Mouse (Mus musculus) heart, postnatal 10 days (tissue): ENCODE data around the gene Rps6kb2. TPM values are rescaled to one million over a fixed set of nuclear protein-coding genes. Genes with fewer than 3 reads are reported as not detected.

Source experiments
- total RNA-seq, 2 experiments: library from RNA; stranded (reverse); gene quantifications; 2 replicates each; pipeline ENCODE4 v1.2.3; 2021

Rps6kb2 gene
- total RNA-seq, 2 experiments from 2014 or later = 22.4 to 24.3 TPM

Other genes starting within 250 kb of the Rps6kb2 start
- 1 to 10 TPM; 2.6 to 2.7 TPM for gene Aldh3b1, start 233.5 kb downstream of the Rps6kb2 start, total RNA-seq
- 10 to 100 TPM; 19.7 to 24.5 TPM for gene Unc93b1, start 228.2 kb downstream of the Rps6kb2 start, total RNA-seq
- under 1 TPM; 0.10 to 0.24 TPM for gene Aldh3b3, start 204.7 kb downstream of the Rps6kb2 start, total RNA-seq
- gene Aldh3b2, start 191.0 kb downstream of the Rps6kb2 start, total RNA-seq = under 1 TPM; 0.32 to 0.72 TPM
- 10 to 100 TPM; 12.8 to 13.4 TPM for gene Acy3, start 176.8 kb downstream of the Rps6kb2 start, total RNA-seq
- gene Tbx10, start 170.6 kb downstream of the Rps6kb2 start, total RNA-seq = not detected
- gene Nudt8, start 162.8 kb downstream of the Rps6kb2 start, total RNA-seq = 10 to 100 TPM; 61.2 to 71.2 TPM
- gene Gm49405, start 162.7 kb downstream of the Rps6kb2 start, total RNA-seq = 1 to 10 TPM; 1.4 to 1.6 TPM
- 100 to 1,000 TPM; 102 to 103 TPM for gene Doc2g, start 160.0 kb downstream of the Rps6kb2 start, total RNA-seq
- 100 to 1,000 TPM; 960 to 987 TPM for gene Ndufv1, start 150.5 kb downstream of the Rps6kb2 start, total RNA-seq
- 100 to 1,000 TPM; 270 to 278 TPM for gene Gstp1, start 125.4 kb downstream of the Rps6kb2 start, total RNA-seq
- gene Gstp2, start 117.3 kb downstream of the Rps6kb2 start, total RNA-seq = 10 to 100 TPM; 87.3 to 90.7 TPM
- gene Gstp3, start 103.8 kb downstream of the Rps6kb2 start, total RNA-seq = not detected
- gene Cabp2, start 81.8 kb downstream of the Rps6kb2 start, total RNA-seq = not detected
- gene Cdk2ap2, start 66.2 kb downstream of the Rps6kb2 start, total RNA-seq = 10 to 100 TPM; 21.9 to 26.3 TPM
- gene Pitpnm1, start 63.4 kb downstream of the Rps6kb2 start, total RNA-seq = 10 to 100 TPM; 30.8 to 32.8 TPM
- gene Aip, start 37.5 kb downstream of the Rps6kb2 start, total RNA-seq = 10 to 100 TPM; 47.7 to 62.6 TPM
- not detected for gene Gpr152, start 23.6 kb downstream of the Rps6kb2 start, total RNA-seq
- not detected for gene Cabp4, start 19.3 kb downstream of the Rps6kb2 start, total RNA-seq
- gene Coro1b, start 14.7 kb downstream of the Rps6kb2 start, total RNA-seq = 10 to 100 TPM; 87.2 to 90.7 TPM
- 1 to 10 TPM; 1.6 to 2.2 TPM for gene Ptprcap, start 9.8 kb downstream of the Rps6kb2 start, total RNA-seq
- 10 to 100 TPM; 40.2 to 53.6 TPM for gene Carns1, start 12.1 kb upstream of the Rps6kb2 start, total RNA-seq
- gene Tbc1d10c, start 27.9 kb upstream of the Rps6kb2 start, total RNA-seq = 1 to 10 TPM; 2.6 to 2.9 TPM
- gene Ppp1ca, start 28.7 kb upstream of the Rps6kb2 start, total RNA-seq = 100 to 1,000 TPM; 420 to 454 TPM
- 1 to 10 TPM; 6.0 to 8.6 TPM for gene Rad9a, start 38.3 kb upstream of the Rps6kb2 start, total RNA-seq
- gene Clcf1, start 50.9 kb upstream of the Rps6kb2 start, total RNA-seq = 1 to 10 TPM; 1.6 to 2.5 TPM
- not detected for gene AC109138.7, start 51.0 kb upstream of the Rps6kb2 start, total RNA-seq
- gene Pold4, start 68.5 kb upstream of the Rps6kb2 start, total RNA-seq = 10 to 100 TPM; 10.7 to 13.5 TPM
- 10 to 100 TPM in 1 of 2 experiments, 1 to 10 TPM in 1; 10.0 to 12.0 TPM for gene Ssh3, start 105.8 kb upstream of the Rps6kb2 start, total RNA-seq
- 1 to 10 TPM in 1 of 2 experiments, under 1 TPM in 1; 0.98 to 1.5 TPM for gene Ankrd13d, start 119.8 kb upstream of the Rps6kb2 start, total RNA-seq
- gene Grk2, start 142.9 kb upstream of the Rps6kb2 start, total RNA-seq = 10 to 100 TPM; 51.4 to 57.2 TPM
- 10 to 100 TPM; 50.4 to 54.4 TPM for gene Kdm2a, start 234.9 kb upstream of the Rps6kb2 start, total RNA-seq